Mouse (Mus musculus) MEL (cell line): ENCODE data around the gene Eif4ebp2. TPM values are rescaled to one million over a fixed set of nuclear protein-coding genes. Genes with fewer than 3 reads are reported as not detected.

ENCODE experiments used
- DNase-seq: peaks from one replicate; pipeline ENCODE4 v3.0.0; 2011; ENCODE audit warnings: low read depth, low spot score
- H3K27ac ChIP-seq: 2 replicates; pipeline ENCODE4 v1.5.1; 2012; ENCODE audit warnings: low read depth, mild to moderate bottlenecking, control low read depth, low read length, moderate library complexity; ENCODE audit not compliant: control insufficient read depth
- H3K27me3 ChIP-seq, 2 experiments: fragments of 150-350 bp in 1 of 2; sonication (generic) in 1 of 2; 2 replicates each; pipeline ENCODE4 v1.6.1; 2012; ENCODE audit warnings: low read length in 2 of 2, mild to moderate bottlenecking in 2 of 2, improper control_type of control experiment in 1 of 2, moderate library complexity in 1 of 2; ENCODE audit not compliant: insufficient read depth in 2 of 2, control insufficient read depth in 1 of 2
- H3K36me3 ChIP-seq, 2 experiments: 2 replicates each; pipeline ENCODE4 v1.6.1; 2012 to 2014; ENCODE audit warnings: low read length in 2 of 2, improper control_type of control experiment in 1 of 2, inconsistent platforms in 1 of 2, mild to moderate bottlenecking in 1 of 2; ENCODE audit not compliant: insufficient read depth in 2 of 2, control insufficient read depth in 1 of 2
- H3K4me1 ChIP-seq, 2 experiments: fragments of 150-350 bp in 1 of 2; sonication (generic) in 1 of 2; 2 replicates each; pipeline ENCODE4 v1.6.1; 2012; ENCODE audit warnings: low read length in 2 of 2, improper control_type of control experiment in 1 of 2, mild to moderate bottlenecking in 1 of 2; ENCODE audit not compliant: insufficient read depth in 2 of 2, control insufficient read depth in 1 of 2
- H3K4me3 ChIP-seq, 2 experiments: fragments of 150-350 bp in 1 of 2; sonication (generic) in 1 of 2; 2 replicates each; pipeline ENCODE4 v1.5.1; 2012; ENCODE audit warnings: low read depth in 2 of 2, low read length in 2 of 2, mild to moderate bottlenecking in 2 of 2, moderate library complexity in 2 of 2, control low read depth in 1 of 2, improper control_type of control experiment in 1 of 2; ENCODE audit not compliant: control insufficient read depth in 1 of 2, insufficient read depth in 1 of 2
- H3K79me2 ChIP-seq: 2 replicates; pipeline ENCODE4 v1.6.1; 2012; ENCODE audit warnings: mild to moderate bottlenecking, low read length, moderate library complexity; ENCODE audit not compliant: control insufficient read depth, poor library complexity, insufficient read depth
- H3K9ac ChIP-seq: 2 replicates; pipeline ENCODE4 v1.6.1; 2012; ENCODE audit warnings: low read depth, mild to moderate bottlenecking, control low read depth, low read length, moderate library complexity; ENCODE audit not compliant: control insufficient read depth, poor library complexity, severe bottlenecking
- H3K9me3 ChIP-seq: fragments of 150-350 bp; sonication (generic); replicated peaks from 2 replicates; pipeline ENCODE4 v1.6.1; 2012; ENCODE audit warnings: mild to moderate bottlenecking, low read length, improper control_type of control experiment, moderate library complexity; ENCODE audit not compliant: insufficient read depth
- CHD1 ChIP-seq: IDR thresholded peaks from 2 replicates; pipeline ENCODE4 v1.6.1; 2012; ENCODE audit warnings: low read depth, mild to moderate bottlenecking, inconsistent platforms, low read length, improper control_type of control experiment
- EP300 ChIP-seq, 2 experiments: IDR thresholded peaks; 2 replicates each; pipeline ENCODE4 v1.6.1; 2011; ENCODE audit warnings: improper control_type of control experiment in 2 of 2, low read length in 2 of 2, low read depth in 1 of 2, mild to moderate bottlenecking in 1 of 2
- ETS1 ChIP-seq: IDR thresholded peaks from 2 replicates; pipeline ENCODE4 v1.6.1; 2012; ENCODE audit warnings: low read depth, mild to moderate bottlenecking, inconsistent platforms, low read length, improper control_type of control experiment, moderate library complexity
- GATA1 ChIP-seq: IDR thresholded peaks from 2 replicates; pipeline ENCODE4 v1.6.1; 2011; ENCODE audit warnings: low read depth, low read length, improper control_type of control experiment
- KAT2A ChIP-seq: conservative IDR thresholded peaks from 2 replicates; pipeline ENCODE4 v1.6.1; 2012; ENCODE audit warnings: low read depth, low read length, improper control_type of control experiment, inconsistent platforms
- MAFK ChIP-seq: IDR thresholded peaks from 2 replicates; pipeline ENCODE4 v1.6.1; 2011; ENCODE audit warnings: low read depth, mild to moderate bottlenecking, low read length, improper control_type of control experiment, borderline replicate concordance
- MAZ ChIP-seq: IDR thresholded peaks from 2 replicates; pipeline ENCODE4 v1.6.1; 2012; ENCODE audit warnings: low read depth, mild to moderate bottlenecking, inconsistent platforms, low read length, improper control_type of control experiment
- MEF2A ChIP-seq: IDR thresholded peaks from 2 replicates; pipeline ENCODE4 v1.6.1; 2014; ENCODE audit warnings: low read depth, mild to moderate bottlenecking, inconsistent platforms, low read length, improper control_type of control experiment; ENCODE audit not compliant: poor library complexity, insufficient replicate concordance, severe bottlenecking; ENCODE audit errors: extremely low read depth
- MXI1 ChIP-seq: IDR thresholded peaks from 2 replicates; pipeline ENCODE4 v1.6.1; 2011; ENCODE audit warnings: mild to moderate bottlenecking, low read depth, low read length, improper control_type of control experiment
- MYB ChIP-seq: IDR thresholded peaks from 2 replicates; pipeline ENCODE4 v1.6.1; 2011; ENCODE audit warnings: mild to moderate bottlenecking, low read depth, low read length, improper control_type of control experiment
- MYC ChIP-seq: IDR thresholded peaks from 2 replicates; pipeline ENCODE4 v1.6.1; 2011; ENCODE audit warnings: low read depth, mild to moderate bottlenecking, low read length, improper control_type of control experiment, moderate library complexity
- NELFE ChIP-seq: IDR thresholded peaks from 2 replicates; pipeline ENCODE4 v1.6.1; 2011; ENCODE audit warnings: low read depth, low read length, improper control_type of control experiment
- POLR2AphosphoS5 ChIP-seq: IDR thresholded peaks from 2 replicates; pipeline ENCODE4 v1.6.1; 2012; ENCODE audit warnings: low read depth, borderline replicate concordance, mild to moderate bottlenecking, inconsistent platforms, low read length, moderate library complexity, mixed read lengths
- RCOR1 ChIP-seq: IDR thresholded peaks from 2 replicates; pipeline ENCODE4 v1.6.1; 2012; ENCODE audit warnings: low read depth, mild to moderate bottlenecking, inconsistent platforms, low read length, improper control_type of control experiment
- TAL1 ChIP-seq: IDR thresholded peaks from 2 replicates; pipeline ENCODE4 v1.6.1; 2012; ENCODE audit warnings: mild to moderate bottlenecking, inconsistent platforms, low read length, moderate library complexity, mixed read lengths
- TCF12 ChIP-seq: IDR thresholded peaks from 2 replicates; pipeline ENCODE4 v1.6.1; 2014; ENCODE audit warnings: low read depth, mild to moderate bottlenecking, inconsistent platforms, low read length, improper control_type of control experiment, moderate library complexity
- USF1 ChIP-seq: IDR thresholded peaks from 2 replicates; pipeline ENCODE4 v1.6.1; 2014; ENCODE audit warnings: low read depth, mild to moderate bottlenecking, inconsistent platforms, low read length, improper control_type of control experiment, moderate library complexity
- ZC3H11A ChIP-seq: IDR thresholded peaks from 2 replicates; pipeline ENCODE4 v1.6.1; 2012; ENCODE audit warnings: low read depth, mild to moderate bottlenecking, inconsistent platforms, low read length, improper control_type of control experiment
- polyA plus RNA-seq, 2 experiments: library from polyadenylated mRNA; stranded (reverse) in 1 of 2; unstranded in 1 of 2; fragments of >175 nt in 1 of 2; fragments of >200 nt in 1 of 2; gene quantifications; 2 replicates each; pipeline versions ENCODE4 v1.2.1 to v1.2.4; 2012; ENCODE audit warnings: low replicate concordance in 2 of 2, low read depth in 1 of 2; ENCODE audit not compliant: insufficient read length in 2 of 2, insufficient read depth in 1 of 2, missing spikeins in 1 of 2
- total RNA-seq: library from RNA; depleted of rRNA; stranded (reverse); fragments of 300-350 nt; gene quantifications from 2 replicates; pipeline ENCODE4 v1.2.3, GENCODE M21; 2012

The Eif4ebp2 gene
- total and polyA plus RNA-seq, 3 experiments = 17.1 to 186 (median 52.9) TPM

- no peaks in the 10 kb centered on the region for H3K27me3 ChIP-seq
- H3K79me2 ChIP-seq = no peaks in the 10 kb centered on the region
- peak; percentile 78 for DNase-seq
- H3K9ac ChIP-seq = peak overlapping the region; percentile 34; the same call in 1 of the 2 replicates
- no peak overlapping the region; a peak in 1 of 4 replicates for H3K4me3 ChIP-seq
- H3K36me3 ChIP-seq = peaks cover 0 to 9% of the 10 kb centered on the region in 2 experiments; a peak in 2 of 4 replicates
- 0 out of 2 replicates have a peak, but pooled peaks have one; percentile 17 for TF ChIP-seq MXI1
- TF ChIP-seq MYC = 0 out of 2 replicates have a peak, but pooled peaks have one; percentile 28
- TF ChIP-seq MYB = peak; percentile 52; the same call in 1 of the 2 replicates
- no peak for TF ChIP-seq MEF2A
- no peak for TF ChIP-seq USF1
- no peak for TF ChIP-seq KAT2A
- TF ChIP-seq NELFE = no peak
- no peak for TF ChIP-seq POLR2AphosphoS5
- peak; percentile 87 for TF ChIP-seq TAL1
- TF ChIP-seq RCOR1 = 0 out of 2 replicates have a peak, but pooled peaks have one; percentile 42
- peak; percentile 88 for TF ChIP-seq GATA1
- 0 out of 2 replicates have a peak, but pooled peaks have one; percentile 22 for TF ChIP-seq MAZ
- peak; percentile 91 for TF ChIP-seq TCF12
- no peak for TF ChIP-seq ZC3H11A
- peak; percentile 61 for TF ChIP-seq ETS1
- peak; percentile 82 to 90 for TF ChIP-seq EP300 (IDR thresholded peaks at IDR 0.05; ENCODE audit: low read depth in 1 of 2, low read length in 2 of 2)
- H3K9me3 ChIP-seq = no peaks in the 10 kb centered on the region
- H3K4me1 ChIP-seq = peaks cover 0 to 6% of the 10 kb centered on the region in 2 experiments; a peak in 2 of 4 replicates
- H3K27ac ChIP-seq = peak overlapping the region; percentile 66
These were observed 39.1 kb upstream of the Eif4ebp2 start for GRCm38 (mm10) chr10:61491573-61491972.

- H3K36me3 ChIP-seq = peaks cover 0 to 9% of the 10 kb centered on the region in 2 experiments; a peak in 2 of 4 replicates
- no peak overlapping the region for H3K9ac ChIP-seq
- no peak overlapping the region for H3K27ac ChIP-seq
- no peaks in the 10 kb centered on the region for H3K79me2 ChIP-seq
- H3K4me3 ChIP-seq = no peak overlapping the region
- no peak for DNase-seq
- no peaks in the 10 kb centered on the region for H3K27me3 ChIP-seq
- no peak for TF ChIP-seq RCOR1
- no peak for TF ChIP-seq MAFK
- TF ChIP-seq CHD1 = no peak
- TF ChIP-seq, all 39 proteins: peak for 0
- peaks cover 0 to 6% of the 10 kb centered on the region in 2 experiments; a peak in 2 of 4 replicates for H3K4me1 ChIP-seq
- H3K9me3 ChIP-seq = no peaks in the 10 kb centered on the region
These were observed 36.2 kb upstream of the Eif4ebp2 start for GRCm38 (mm10) chr10:61488522-61489110.
